Mouse (Mus musculus): Measurements from ENCODE around the gene Gm17622. TPM values are rescaled to one million over a fixed set of nuclear protein-coding genes. Genes with fewer than 3 reads are reported as not detected.

Gene Gm17622
- polyA plus RNA-seq (2012; rRNA removed), result not detected in 2 replicates

- no peaks in the 10 kb centered on the region for H3K27me3 ChIP-seq (ENCODE audit: control insufficient read depth, insufficient read depth, low read length)
- 97% methylated on average over 3 of the region's 3 CpGs for WGBS
- no peaks in the 10 kb centered on the region for H3K4me1 ChIP-seq (ENCODE audit: control insufficient read depth, insufficient read depth, low read length)
- no peak for DNase-seq
- no peak within 1 kb of the TSS for H3K27ac ChIP-seq (ENCODE audit: insufficient read depth, low read length)
- H3K4me3 ChIP-seq (replicated peaks; ENCODE audit: insufficient read depth, low read depth, low read length), result no peak within 1 kb of the TSS
- no peak for TF ChIP-seq POLR2A (IDR thresholded peaks at IDR 0.05; ENCODE audit: borderline replicate concordance, insufficient read depth, low read length)
- no peak for TF ChIP-seq CTCF (IDR thresholded peaks at IDR 0.05; ENCODE audit: borderline replicate concordance, insufficient read depth, low read depth, low read length)
Measured at GRCm38 (mm10) chr13:96490433-96490832, at the start of gene Gm17622. Gene Gm17622 (plus strand): TSS chr13:96490733.

- 89% methylated on average over 11 of the region's 11 CpGs for WGBS
- no peak overlapping the region for H3K4me3 ChIP-seq (replicated peaks; ENCODE audit: insufficient read depth, low read depth, low read length)
- no peaks in the 10 kb centered on the region for H3K27me3 ChIP-seq (ENCODE audit: control insufficient read depth, insufficient read depth, low read length)
- TF ChIP-seq POLR2A (IDR thresholded peaks at IDR 0.05; ENCODE audit: borderline replicate concordance, insufficient read depth, low read length), result no peak
- no peak for TF ChIP-seq CTCF (IDR thresholded peaks at IDR 0.05; ENCODE audit: borderline replicate concordance, insufficient read depth, low read depth, low read length)
- H3K27ac ChIP-seq (ENCODE audit: insufficient read depth, low read length), result no peak overlapping the region
- no peaks in the 10 kb centered on the region; the same call in 1 of the 2 replicates for H3K4me1 ChIP-seq (ENCODE audit: control insufficient read depth, insufficient read depth, low read length)
- DNase-seq, result no peak
Measured at GRCm38 (mm10) chr13:96450205-96450856, 40.2 kb upstream of the Gm17622 start.

GRCm38 (mm10) chr13:96450869-96451268 is 39.7 kb upstream of the Gm17622 start:
- no peak overlapping the region for H3K4me3 ChIP-seq (replicated peaks; ENCODE audit: insufficient read depth, low read depth, low read length)
- no peak for DNase-seq
- no peaks in the 10 kb centered on the region for H3K27me3 ChIP-seq (ENCODE audit: control insufficient read depth, insufficient read depth, low read length)
- WGBS, result 84% methylated on average over 7 of the region's 7 CpGs
- no peak overlapping the region for H3K27ac ChIP-seq (ENCODE audit: insufficient read depth, low read length)
- H3K4me1 ChIP-seq (ENCODE audit: control insufficient read depth, insufficient read depth, low read length), result no peaks in the 10 kb centered on the region; the same call in 1 of the 2 replicates
- TF ChIP-seq POLR2A (IDR thresholded peaks at IDR 0.05; ENCODE audit: borderline replicate concordance, insufficient read depth, low read length) (no peak), CTCF (IDR thresholded peaks at IDR 0.05; ENCODE audit: borderline replicate concordance, insufficient read depth, low read depth, low read length) (no peak)

GRCm38 (mm10) chr13:96451386-96452140 is 39.0 kb upstream of the Gm17622 start:
- no peaks in the 10 kb centered on the region for H3K27me3 ChIP-seq (ENCODE audit: control insufficient read depth, insufficient read depth, low read length)
- no peak overlapping the region for H3K27ac ChIP-seq (ENCODE audit: insufficient read depth, low read length)
- WGBS, result 81% methylated on average over 11 of the region's 11 CpGs
- no peaks in the 10 kb centered on the region; the same call in 1 of the 2 replicates for H3K4me1 ChIP-seq (ENCODE audit: control insufficient read depth, insufficient read depth, low read length)
- TF ChIP-seq POLR2A (IDR thresholded peaks at IDR 0.05; ENCODE audit: borderline replicate concordance, insufficient read depth, low read length) (no peak), CTCF (IDR thresholded peaks at IDR 0.05; ENCODE audit: borderline replicate concordance, insufficient read depth, low read depth, low read length) (no peak)
- H3K4me3 ChIP-seq (replicated peaks; ENCODE audit: insufficient read depth, low read depth, low read length), result no peak overlapping the region
- DNase-seq, result no peak

- no peak for DNase-seq
- no peaks in the 10 kb centered on the region for H3K27me3 ChIP-seq (ENCODE audit: control insufficient read depth, insufficient read depth, low read length)
- 95% methylated on average over 3 of the region's 3 CpGs for WGBS
- TF ChIP-seq POLR2A (IDR thresholded peaks at IDR 0.05; ENCODE audit: borderline replicate concordance, insufficient read depth, low read length) (no peak), CTCF (IDR thresholded peaks at IDR 0.05; ENCODE audit: borderline replicate concordance, insufficient read depth, low read depth, low read length) (no peak)
- H3K27ac ChIP-seq (ENCODE audit: insufficient read depth, low read length), result no peak overlapping the region
- no peaks in the 10 kb centered on the region; the same call in 1 of the 2 replicates for H3K4me1 ChIP-seq (ENCODE audit: control insufficient read depth, insufficient read depth, low read length)
- no peak overlapping the region for H3K4me3 ChIP-seq (replicated peaks; ENCODE audit: insufficient read depth, low read depth, low read length)
Measured at GRCm38 (mm10) chr13:96452621-96453020, 37.9 kb upstream of the Gm17622 start.

GRCm38 (mm10) chr13:96454288-96454687 is 36.2 kb upstream of the Gm17622 start:
- WGBS, result 83% methylated on average over 3 of the region's 3 CpGs
- TF ChIP-seq CTCF (IDR thresholded peaks at IDR 0.05; ENCODE audit: borderline replicate concordance, insufficient read depth, low read depth, low read length) (no peak), POLR2A (IDR thresholded peaks at IDR 0.05; ENCODE audit: borderline replicate concordance, insufficient read depth, low read length) (no peak)

GRCm38 (mm10) chr13:96457566-96457965 is 33.0 kb upstream of the Gm17622 start:
- H3K4me3 ChIP-seq (replicated peaks; ENCODE audit: insufficient read depth, low read depth, low read length), result no peak overlapping the region
- TF ChIP-seq CTCF (IDR thresholded peaks at IDR 0.05; ENCODE audit: borderline replicate concordance, insufficient read depth, low read depth, low read length), result no peak
- TF ChIP-seq POLR2A (IDR thresholded peaks at IDR 0.05; ENCODE audit: borderline replicate concordance, insufficient read depth, low read length), result no peak
- no peaks in the 10 kb centered on the region for H3K27me3 ChIP-seq (ENCODE audit: control insufficient read depth, insufficient read depth, low read length)
- no peaks in the 10 kb centered on the region for H3K4me1 ChIP-seq (ENCODE audit: control insufficient read depth, insufficient read depth, low read length)
- H3K27ac ChIP-seq (ENCODE audit: insufficient read depth, low read length), result no peak overlapping the region
- 97% methylated on average over 5 of the region's 5 CpGs for WGBS
- no peak for DNase-seq

More at GRCm38 (mm10) chr13:96454288-96454687, 36.2 kb upstream of the Gm17622 start:
- no peak for DNase-seq
- H3K27me3 ChIP-seq (ENCODE audit: control insufficient read depth, insufficient read depth, low read length), result no peaks in the 10 kb centered on the region
- no peak overlapping the region for H3K4me3 ChIP-seq (replicated peaks; ENCODE audit: insufficient read depth, low read depth, low read length)
- no peaks in the 10 kb centered on the region; the same call in 1 of the 2 replicates for H3K4me1 ChIP-seq (ENCODE audit: control insufficient read depth, insufficient read depth, low read length)
- no peak overlapping the region for H3K27ac ChIP-seq (ENCODE audit: insufficient read depth, low read length)

Measured in cerebellum, adult 2 months (tissue).